Mouse (Mus musculus) right cerebral cortex, postnatal 10 days (tissue): ENCODE data around the gene Eri2.
"Not testable (repeated sequence)": the region's sequence is repeated elsewhere in the genome, so short reads cannot be mapped to it uniquely, and the experiment has no call there.

Experiments used
- DNase-seq, 2 experiments: peaks; one replicate each; pipeline ENCODE4 v3.0.0; 2021; ENCODE audit warnings: low spot score in 2 of 2

Gene Eri2

DNA sequence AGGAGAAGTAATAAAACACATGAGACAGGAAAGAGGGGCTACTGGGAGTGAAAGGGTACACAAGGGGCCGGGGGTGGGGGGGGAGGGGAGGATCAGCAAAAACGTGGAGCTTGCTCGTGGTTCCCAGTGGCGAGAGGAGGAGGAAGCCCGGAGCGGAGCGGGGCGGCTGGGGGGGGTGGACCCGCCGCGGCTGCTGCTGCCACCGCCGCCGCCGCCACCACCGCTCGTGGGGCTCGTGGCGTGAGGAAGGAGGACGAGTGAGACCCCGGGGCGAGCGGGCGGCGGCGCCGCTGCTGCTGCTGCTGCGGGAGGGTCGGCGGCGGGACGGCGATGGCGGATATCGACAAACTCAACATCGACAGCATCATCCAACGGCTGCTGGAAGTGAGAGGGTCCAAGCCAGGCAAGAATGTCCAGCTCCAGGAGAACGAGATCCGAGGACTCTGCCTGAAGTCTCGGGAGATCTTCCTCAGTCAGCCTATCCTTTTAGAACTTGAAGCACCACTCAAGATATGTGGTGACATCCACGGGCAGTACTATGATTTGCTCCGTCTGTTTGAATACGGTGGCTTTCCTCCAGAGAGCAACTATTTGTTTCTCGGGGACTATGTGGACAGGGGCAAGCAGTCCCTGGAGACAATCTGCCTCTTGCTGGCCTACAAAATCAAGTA, 53.9 kb downstream of the Eri2 start:
- DNase-seq, result not testable (repeated sequence)

DNA sequence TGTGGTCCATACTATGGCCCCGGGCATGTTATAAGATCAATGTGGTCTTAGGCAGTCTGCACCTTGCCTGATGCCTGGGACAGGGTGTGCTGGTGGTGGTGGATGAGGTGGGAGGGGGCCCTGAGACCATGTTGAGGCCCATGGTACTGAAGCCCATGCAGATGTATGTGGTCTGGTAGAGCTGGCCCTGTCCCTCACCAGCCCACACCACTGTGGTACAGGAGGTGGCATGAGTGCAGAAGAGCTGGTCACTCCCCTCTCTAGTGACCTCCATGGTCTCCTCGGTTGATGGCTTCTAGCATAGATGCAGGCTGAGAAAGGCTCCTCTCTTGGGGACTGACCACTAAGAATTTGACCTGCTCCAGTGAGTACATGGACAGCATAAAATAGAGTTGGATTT, 55.0 kb downstream of the Eri2 start:
- no peak for DNase-seq

DNA sequence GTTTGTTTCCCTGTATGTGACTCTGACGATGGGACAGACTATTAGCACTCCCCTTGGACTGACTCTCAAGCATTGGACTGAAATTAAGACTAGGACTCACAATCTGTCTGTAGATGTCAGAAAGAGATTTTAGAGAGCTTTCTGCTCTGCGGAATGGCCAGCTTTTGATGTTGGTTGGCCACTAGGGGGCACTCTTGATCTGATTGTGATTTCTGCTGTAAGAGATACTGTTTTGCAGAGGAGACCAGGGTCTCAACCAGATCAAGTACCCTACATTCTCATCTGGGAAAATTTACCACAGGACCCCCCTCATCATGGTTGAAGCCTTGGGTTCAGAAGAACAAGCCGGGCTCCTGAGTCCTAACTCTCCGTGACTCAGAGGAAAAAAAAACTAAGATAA, 62.6 kb downstream of the Eri2 start:
- DNase-seq, result not testable (repeated sequence)

DNA sequence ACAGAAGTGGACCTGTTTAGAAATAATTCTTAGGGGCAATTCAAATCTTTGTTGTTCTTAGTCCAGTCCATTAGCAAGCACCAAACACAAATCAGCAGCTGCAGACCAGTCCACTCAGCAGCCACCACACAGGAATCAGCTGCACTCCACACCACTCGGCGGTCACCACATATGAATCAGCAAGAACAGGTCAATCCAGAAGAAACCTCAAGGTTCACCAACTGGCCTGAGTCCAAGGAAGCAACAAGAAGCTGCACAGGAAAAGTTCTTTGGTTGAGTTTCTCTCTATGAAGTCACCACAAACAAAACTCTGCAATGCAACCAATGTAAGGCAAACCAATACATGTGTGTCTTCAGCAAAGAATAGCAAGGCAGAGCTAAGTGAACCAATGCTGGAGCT, 66.2 kb downstream of the Eri2 start:
- DNase-seq, result no peak

DNA sequence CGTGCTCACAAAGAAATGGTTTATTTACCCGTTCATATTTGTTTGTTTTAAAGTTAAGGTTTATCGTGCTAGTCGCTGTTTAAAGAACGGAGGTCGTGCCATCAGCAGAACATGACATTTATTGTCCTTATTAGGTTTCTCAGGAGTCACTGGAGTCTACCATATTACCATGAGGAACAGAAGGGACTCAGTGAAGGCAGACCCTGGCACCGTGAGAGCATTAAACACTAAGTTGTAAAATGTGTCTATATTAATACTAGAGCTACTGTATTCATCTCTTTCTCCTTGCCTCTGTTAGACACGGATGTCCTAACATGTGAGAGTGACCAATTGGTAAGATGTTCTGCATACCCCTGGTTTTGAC, 72.9 kb downstream of the Eri2 start:
- DNase-seq, result peak in 1 of 2 experiments; percentile 29

DNA sequence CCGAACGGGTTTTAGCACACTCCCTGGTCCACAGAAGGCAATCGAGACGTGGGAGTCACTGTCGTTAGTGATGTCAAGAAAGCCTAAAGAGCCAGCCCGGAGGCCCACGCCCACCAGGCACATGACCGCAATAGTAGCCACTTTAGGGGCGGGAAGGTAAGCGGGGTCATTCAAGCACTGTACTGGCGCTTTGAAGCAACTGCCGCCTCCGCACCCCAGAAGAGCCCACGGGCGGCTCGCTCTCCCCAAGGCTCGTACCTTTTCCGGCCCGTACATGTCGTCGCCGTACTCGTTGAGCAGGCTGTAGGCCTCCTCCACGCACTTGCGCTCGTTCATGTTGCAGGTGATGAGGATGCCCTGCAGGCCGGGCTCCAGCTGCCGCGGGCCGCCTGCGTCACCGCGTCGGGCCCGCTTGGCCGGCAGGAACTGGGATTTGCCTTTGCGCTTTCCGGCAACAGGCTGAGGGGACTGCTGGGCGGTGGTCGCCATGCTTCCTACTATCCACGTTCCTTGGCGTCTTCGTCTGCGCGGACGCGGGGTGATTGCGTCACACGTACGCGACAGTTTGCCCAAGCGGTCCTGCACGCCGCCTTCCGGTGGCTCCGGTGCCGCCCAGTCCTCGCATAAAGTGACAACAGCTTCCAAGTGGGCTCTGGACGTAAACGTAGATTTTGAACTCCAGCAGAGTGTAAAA, 73.5 kb downstream of the Eri2 start, which contains the start of gene Thumpd1:
Gene Thumpd1 (minus strand): TSS at position 546 of the 694 bp plus-strand sequence.
- DNase-seq, result peak; percentile 97 to 98
